Mouse (Mus musculus) heart, adult 9 months (tissue): ENCODE measurements around the gene Dlgap3.
A peak's percentile ranks its signal among the peaks of the same experiment; 100 is the strongest.

Source experiments
- DNase-seq, 2 experiments: peaks; one replicate each; pipeline ENCODE4 v3.0.0; 2022; ENCODE audit warnings: low spot score in 2 of 2

The Dlgap3 gene

DNA sequence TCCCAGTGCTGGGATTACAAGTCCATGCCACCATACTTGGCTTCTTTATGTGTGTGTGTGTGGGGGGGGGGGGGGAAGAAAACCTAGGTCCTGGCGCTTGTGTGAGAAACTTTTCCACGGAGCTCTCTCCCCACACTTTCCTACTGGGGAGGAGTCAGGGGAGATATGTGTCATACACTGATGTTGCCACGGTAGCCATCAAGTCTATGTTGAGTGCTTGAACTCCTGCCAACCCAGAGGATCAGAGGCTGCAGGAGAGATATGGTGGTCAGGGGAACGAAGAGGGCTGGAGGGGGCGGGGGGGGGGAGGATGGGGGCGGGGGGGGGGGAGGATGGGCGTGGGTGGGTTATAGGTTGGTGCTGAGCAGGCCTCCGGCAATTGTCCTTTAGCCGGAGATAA is 46.8 kb downstream of the Dlgap3 start:
- no peak for DNase-seq

DNA sequence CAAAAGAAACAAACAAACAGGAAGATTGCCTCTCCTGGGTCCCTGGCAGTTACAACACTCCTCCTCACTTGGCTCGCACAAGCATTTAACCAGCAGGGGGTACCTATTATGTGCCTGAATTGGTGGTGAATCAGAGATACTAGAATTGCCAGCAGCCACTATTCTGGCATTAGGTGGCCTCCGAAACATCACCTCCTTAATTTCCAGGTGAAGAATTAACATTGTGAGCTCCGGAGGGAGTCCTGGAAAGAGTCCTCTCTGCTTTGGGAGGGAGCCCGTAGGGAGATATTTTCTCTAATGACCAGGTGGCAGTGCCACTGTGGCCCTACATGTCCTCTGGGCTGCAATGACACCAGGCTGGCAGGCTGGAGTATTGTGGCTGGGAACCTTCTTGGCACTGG is 47.2 kb downstream of the Dlgap3 start:
- no peak for DNase-seq

DNA sequence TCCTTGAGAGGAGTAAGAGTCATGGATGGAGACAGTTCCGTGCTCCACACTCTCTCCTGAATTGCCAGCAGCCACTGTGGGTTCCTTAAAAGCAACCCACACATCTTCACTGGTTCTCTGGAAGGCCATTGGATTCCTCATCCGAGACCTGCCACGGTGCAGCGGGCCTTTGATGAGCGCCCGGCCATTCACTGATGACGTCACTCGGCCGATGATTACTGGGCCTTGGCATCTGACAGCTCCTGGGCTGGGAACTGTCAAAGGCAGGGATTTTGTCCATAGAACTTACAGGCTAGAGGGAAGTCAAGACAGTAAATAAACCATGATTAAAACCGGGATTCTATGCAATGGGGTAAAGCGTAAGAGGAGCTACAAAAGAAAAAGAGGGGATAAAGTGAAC is 48.0 kb downstream of the Dlgap3 start:
- no peak for DNase-seq

DNA sequence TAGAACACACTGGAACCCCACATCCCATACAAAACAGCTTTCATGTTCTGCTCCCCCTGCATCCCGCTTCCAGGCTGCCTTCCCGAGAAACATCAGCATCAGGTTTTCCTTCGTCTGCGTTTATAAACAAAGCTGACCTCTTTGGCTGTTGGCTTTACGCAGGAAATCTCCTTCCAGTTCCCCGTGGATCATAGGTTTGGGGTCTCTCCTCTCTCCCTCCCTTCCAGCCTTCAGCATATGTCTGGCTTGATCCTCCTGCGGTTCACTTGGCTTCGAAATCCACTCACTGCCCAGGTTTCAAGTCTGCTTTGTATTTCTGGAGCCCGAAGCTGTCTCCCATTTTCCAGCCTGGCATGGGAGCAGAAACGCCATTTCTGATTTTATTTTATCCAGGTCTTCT is 54.3 kb downstream of the Dlgap3 start:
- DNase-seq: no peak

DNA sequence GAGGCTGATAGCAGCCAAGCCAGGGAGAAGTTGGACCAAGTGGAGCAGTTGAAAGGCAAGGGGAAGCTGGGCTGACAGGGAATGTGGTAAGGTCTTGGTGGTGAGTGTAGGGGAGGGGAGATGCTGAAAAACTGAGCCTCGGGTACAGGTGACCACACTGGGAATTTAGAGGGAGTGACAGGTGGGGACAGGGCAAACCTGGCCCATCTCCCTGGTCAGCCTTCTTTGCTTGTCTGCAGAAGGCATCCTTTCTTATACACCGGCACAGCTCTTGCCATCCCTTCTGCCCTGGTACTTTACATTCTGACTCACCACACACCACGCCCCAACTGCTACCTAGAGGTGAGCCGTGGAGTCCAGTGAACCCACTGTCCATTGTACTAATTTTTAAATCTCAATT is 54.8 kb downstream of the Dlgap3 start:
- DNase-seq: no peak

DNA sequence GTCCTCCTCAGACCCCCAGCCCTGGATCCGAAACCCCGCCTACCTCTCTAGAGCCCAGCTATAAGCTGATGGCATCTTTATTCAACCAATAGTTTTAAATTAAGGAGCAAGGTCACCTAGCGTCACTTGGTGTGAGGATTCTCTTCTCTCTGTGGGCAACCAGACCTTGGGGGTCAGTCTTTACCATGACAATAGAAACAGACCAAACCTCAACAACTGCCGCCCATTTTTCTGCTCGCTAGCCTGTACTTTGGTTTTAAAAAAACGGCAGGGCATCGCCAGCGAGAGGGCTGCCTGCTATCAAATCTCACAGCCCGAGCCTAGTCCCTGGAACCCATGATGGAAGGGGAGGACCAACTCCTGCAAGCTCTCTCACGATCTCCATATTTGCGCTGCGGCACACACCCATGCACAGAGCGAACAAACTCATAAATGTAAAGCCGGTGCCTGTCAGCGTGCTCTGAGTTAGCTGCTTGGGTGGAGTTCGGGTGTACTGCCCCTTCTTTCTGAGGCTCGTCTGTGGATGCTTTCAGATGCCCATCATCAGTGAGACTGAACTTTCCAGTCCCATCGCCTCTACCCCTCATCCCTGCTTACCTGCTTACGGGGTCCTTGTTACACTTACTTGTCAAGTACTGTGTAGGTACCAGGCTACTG is 55.6 kb downstream of the Dlgap3 start:
- no peak for DNase-seq

DNA sequence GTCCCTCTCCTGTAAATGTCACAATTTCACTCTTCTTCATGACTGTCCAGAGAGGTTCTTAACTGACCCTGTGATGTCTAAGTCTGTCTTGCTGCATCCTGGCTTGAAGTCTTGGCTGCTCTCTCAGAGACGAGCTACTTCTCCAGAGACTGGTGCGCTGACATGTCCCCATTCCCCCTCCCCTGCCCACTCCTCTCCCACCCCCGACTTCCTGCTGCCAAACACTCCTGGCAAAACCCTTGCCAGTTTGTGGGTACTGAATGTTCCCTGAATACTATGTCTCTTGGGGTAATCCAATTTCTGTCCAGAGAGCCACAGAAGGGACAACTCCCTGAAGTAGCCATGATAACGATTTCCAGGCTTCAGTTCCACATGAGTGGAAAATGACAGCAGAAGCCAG is 57.1 kb downstream of the Dlgap3 start:
- DNase-seq: no peak

DNA sequence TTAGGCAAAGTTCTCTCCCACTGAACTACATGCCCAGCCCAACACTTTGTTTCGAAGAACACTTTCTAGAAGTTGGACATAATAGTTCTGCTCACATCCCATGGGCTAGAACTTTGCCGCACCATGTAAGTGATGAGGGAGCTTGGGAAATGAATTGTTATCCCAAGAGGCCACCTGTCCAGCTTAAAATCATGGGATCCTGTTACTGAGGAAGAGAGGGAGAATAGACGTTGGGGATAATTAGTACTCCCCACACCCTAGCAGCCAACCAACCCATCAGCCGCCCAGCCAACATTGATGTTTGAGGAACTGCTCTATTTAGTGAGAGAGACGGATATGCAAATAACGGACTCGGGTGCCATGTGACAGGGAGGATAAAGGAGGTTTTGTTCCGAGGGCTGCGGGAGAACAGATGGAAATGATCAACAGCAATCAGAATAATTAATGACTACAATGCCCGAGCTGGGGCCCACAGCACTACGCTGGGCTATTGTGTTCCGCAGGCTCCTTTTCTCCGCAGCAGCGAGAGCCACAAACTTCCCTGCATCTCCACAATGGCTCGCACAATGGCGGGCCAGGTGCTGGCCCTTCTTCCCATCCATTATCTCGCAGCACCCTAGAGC is 58.2 kb downstream of the Dlgap3 start:
- DNase-seq: no peak

DNA sequence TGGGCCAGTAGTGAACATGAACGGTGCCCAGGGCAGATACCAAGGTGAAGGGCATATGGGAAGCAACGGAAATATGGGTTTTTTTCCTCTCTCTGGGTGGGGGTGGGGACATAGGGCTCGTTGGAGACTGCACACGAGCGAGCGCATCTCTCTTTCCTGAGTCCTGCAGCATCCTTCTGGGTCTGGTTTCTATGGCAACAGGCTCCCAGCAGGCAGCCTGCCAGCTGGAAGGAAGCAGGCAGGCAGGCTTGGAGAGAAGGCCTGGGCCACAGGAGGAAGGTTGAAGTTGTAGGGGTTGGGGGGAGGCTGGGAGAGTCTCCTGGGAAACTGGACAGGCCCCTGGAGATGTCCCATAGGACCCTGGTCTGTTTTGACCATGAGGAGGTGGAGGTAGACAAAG is 63.0 kb downstream of the Dlgap3 start:
- no peak for DNase-seq

DNA sequence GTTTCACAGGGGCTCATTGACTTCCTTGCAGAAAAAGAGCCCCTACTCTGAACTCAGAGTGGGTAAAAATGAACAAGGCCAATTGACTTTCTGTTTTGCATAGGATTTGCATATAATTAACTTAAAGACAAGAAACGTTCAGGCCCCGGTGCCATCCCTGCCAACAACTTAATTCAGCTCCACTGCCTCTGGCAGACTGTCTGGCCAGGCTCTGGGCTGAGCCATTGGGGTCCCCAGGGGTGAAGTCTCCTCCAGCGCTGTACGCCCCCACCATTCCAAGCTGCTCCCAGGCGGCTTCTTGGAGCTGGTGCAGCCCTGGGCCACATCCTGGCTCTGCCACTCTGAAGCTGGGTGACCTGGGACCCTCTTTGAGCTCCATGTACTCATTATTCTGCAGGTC is 63.5 kb downstream of the Dlgap3 start:
- DNase-seq: no peak

DNA sequence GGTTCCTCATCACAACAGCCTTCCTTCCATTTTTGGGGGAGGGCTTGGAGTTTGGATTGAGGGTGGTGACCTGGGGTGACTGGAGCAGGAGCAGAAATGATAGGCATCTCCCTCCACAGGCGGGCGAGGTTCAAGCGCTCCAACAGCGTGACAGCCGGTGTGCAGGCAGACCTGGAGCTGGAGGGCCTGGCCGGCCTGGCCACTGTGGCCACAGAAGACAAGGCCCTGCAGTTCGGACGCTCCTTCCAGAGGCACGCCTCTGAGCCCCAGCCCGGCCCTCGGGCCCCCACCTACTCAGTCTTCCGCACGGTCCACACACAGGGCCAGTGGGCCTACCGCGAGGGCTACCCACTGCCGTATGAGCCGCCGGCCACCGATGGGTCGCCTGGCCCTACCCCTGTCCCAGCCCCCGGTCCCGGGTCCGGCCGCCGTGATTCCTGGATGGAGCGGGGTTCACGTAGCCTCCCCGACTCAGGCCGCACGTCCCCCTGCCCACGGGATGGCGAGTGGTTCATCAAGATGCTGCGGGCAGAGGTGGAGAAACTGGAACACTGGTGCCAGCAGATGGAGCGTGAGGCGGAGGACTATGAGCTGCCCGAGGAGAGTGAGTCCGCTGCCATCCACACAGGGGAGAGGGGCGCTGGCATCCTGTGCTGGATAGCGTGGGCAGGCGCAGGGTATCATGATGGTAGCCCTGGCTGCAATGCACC is 64.6 kb downstream of the Dlgap3 start:
- DNase-seq: no peak

DNA sequence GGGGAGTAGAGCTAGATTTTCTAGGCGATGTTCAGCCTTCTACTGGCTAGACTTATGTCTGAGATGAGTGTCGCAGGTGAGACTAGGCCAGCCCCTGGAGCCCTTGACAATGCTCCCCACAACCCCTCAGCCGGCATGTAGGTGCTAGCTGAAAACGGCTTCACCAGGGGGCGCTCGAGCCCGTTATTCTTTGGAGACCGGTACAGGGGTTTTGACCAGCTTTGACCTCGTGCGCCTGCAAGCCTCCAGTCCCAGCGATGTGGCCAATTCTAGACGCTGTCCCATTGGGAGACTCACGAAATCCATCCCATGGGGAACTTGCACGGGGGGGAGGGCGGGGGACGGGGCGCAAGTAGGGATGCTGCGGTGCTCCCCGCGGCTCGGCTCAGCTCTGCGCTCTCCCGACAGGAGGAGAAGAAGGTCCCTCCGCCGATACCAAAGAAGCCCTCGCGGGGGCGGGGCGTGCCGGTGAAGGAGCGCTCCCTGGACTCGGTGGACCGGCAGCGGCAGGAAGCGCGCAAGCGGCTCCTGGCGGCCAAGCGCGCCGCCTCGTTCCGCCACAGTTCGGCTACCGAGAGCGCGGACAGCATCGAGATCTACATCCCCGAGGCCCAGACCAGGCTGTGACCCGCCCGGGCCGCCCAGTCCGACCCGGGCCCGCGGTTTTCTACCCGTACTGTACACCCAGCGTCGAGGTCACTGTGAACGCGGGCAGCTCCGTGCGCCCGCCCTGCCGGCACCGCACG is 66.9 kb downstream of the Dlgap3 start:
- DNase-seq: peak; percentile 70 to 82

DNA sequence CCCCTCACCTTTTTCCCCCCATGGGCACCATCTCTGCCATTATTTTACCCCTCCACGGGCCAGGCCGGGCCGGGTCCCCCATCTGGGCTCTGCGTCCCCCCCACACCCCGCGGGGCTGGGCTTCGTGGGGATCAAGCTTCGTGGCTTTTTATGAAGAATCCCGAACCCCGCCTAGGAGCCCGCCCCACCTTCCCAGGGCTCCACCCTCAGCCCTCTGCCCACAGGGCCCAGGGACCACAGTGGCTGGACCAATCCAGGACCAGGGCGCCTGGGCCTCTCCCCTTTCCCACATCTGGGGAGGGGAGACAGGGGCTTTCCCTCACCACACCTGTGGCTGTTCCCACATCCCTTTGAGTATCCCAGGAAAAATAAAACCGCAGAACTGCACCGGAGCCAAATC is 67.6 kb downstream of the Dlgap3 start:
- no peak for DNase-seq

DNA sequence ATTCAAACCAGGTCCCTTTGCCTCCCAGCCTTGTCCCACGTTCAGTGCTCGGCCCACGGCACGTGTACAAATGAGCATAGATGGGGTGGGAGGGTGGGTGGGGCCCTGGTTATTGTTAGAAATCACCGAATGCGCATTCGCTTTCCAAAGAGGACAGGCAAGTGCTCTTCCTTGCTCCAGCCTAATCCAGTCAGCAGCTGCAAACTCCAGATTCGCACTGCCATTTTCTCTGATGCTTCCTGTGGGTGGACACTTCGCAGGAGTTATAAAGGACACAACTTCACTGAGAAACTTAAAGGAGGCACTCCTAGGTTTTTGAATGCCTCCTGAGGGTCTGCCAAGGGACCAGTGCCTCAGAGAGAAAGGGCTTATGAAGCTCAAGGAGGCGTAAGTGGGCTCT is 68.3 kb downstream of the Dlgap3 start:
- DNase-seq: no peak

DNA sequence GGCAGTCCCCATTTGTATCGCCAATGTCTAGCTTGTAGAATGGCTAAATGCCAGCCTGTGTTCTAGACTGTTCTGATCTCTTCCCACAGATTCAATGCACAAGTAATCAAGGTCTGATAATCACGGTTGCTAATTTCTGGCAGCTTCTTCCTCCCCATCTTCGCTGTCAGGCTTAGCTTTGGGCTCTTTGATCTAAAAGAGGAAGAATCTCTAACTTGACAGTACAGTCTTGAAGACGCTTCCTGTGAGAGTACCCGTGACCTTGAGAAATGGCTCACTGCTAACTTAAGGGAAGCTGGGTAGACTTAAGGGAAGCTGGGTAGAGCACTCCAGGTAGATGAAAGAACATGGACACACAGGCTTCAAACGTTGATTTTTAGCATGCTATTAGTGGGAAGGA is 73.7 kb downstream of the Dlgap3 start:
- no peak for DNase-seq

DNA sequence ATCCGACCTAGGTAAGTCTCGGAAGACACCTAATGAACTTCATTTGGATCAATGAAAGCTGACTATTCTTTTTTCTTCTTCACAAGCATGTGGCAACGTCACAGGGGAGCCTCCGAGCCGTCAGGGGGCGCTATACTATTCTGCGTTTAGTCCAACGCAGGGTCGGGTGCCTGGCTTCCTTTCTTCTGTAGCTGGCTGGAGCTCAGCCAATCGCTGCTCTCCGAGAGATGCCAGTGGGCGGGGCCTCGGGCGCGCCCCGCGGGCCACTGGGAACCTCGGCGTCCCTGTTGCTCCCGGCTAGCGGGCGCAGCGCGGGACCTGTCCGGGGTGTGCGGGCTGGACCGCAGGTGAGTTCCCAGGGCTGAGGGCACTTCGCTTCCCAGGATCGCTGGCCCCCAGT is 74.5 kb downstream of the Dlgap3 start, which contains the start of gene Smim12:
Gene Smim12 (plus strand): TSS at position 233 of the 400 bp plus-strand sequence.
- peak; percentile 95 to 98 for DNase-seq

DNA sequence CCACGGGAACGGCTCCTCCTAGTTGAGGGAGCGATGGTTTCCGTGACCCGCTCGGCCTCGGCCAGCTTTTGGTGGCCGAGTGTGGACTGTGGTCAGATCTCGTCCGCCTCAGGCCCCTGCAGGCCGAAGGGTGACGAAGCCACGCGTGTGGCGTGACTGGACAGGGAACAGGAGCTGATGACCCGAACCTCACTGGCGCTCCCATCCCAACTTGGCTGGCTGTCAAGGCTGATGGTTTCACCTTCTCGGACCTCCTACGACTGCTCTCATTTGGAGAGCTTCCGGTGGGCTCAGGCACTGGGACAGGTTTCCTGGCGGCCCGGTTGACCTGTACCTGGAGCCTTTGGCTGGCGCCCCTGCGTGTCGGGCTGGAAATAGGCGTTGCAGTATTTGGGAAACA is 74.9 kb downstream of the Dlgap3 start:
- no peak for DNase-seq

DNA sequence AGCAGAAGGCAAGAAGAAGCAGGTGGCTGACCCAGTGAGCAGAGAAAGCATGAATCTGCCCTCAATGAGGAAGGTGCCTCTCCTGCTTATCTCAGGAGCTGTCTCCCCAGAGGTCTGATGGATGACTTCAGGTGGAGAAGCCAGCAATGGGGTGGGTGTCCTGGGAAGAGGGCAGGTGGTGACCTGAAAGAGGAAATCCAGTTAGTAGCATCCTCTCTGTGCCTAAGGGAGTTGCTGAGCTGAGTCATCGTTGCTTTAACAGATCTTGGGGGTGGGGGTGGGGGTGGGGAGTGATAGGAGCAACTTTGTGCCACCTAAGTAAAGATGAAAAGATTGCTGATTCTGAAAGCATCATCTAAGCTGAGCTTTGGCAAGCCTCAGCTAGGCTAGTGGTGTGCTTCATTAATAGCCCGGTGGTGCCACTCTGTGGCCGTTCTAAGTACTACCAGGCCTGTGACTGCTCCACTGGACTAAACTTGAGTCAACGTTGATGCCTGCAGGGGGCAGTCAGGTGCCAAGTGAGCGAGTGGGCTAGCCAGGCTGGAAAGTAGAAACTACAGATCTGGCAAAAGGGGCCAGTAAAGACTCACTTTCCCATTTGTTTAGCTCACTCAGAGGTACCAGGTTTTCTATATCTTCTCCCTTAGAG is 80.8 kb downstream of the Dlgap3 start:
- peak; percentile 90 to 96 for DNase-seq

DNA sequence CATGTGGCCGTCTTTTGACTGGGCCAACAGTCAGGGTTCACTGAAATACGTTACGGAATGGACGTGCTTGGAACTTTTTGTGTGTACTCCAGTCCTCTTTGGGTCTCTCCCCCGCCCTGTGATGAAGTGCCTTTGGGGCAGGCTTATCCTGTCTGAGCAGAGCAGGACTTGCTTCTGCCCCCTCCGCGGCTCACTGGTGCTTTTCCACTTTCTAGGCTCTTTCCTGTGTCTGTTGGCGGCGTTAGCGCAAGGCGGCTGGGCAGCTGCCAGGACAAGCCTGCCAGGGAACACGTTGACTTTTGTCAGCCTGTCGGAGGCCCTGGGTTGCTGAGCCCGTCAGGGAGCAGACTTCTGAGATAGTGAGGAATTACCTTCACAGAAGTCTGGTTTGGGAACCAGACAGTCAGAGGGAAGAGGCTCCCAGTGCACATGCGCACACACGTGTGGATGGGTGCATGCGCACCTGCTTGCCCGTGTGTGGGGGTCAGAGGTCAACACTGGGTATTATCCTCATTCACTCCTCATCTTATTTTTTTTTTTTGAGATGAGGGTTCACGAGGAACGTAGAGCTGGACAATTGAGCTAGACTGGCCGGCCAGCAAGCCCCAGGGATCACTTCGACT is 83.1 kb downstream of the Dlgap3 start:
- peak; percentile 81 to 86 for DNase-seq

DNA sequence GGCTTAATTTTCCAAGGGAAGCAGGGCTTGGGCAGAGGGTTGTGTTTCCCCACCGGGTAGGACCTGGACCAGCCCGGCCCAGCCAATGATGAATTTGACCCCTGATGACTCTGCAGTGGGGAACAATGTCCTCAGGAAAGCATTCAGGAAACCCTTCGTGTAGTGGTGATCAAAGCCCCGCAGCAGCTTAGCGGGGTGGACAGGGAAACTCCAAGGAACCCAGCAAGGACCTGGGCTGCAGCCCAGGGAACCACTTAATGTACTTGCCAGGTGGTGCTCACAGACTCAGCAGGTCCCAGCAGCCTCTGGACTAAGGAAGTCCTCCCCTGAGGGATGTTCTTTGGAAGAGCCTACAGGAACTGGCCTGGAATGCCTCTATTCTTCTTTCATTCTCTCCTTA is 87.7 kb downstream of the Dlgap3 start:
- DNase-seq: peak; percentile 50 to 78

DNA sequence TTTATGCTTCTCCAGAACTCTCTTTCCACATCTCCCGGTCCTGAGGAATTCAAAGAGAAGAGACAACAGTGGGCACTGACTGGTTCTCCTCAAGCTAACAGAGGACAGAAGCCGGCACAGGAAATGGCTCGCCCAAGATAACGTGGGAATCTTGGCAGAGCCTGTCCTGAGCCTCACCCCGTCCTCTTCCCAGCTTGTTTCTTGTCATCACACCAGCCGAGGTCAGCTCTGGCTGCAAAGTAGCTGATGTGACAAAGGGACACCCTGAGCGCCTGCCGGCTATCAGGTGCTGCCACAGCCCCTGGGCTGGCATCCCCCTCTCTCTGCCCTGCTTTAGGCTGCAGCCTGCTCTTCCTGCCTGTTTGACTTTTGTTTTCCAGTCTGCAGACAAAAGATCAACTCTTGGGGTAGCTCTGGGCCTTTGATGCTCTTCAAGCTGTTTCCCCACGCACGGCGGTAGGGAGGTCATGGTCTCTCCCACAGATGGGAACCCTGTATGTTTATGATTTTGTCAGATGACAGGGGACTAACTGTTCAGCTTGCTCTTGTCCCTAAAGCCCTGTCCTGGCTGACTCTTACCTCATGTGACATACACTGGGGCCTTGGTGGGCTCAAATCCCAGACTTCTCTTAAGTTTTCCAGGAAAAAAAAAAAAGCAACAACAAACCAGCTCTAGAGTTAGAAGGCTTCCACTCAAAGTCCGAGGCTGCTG is 89.3 kb downstream of the Dlgap3 start:
- DNase-seq: peak; percentile 56 to 70
